Mouse (Mus musculus) heart, postnatal 0 days (tissue): ENCODE data around the gene Morn4.

Source experiments
- CTCF ChIP-seq: IDR thresholded peaks from 2 replicates; pipeline ENCODE4 v1.5.1; 2016; ENCODE audit warnings: antibody characterized with exemption, control low read depth, low read depth
- EP300 ChIP-seq: IDR thresholded peaks from 2 replicates; pipeline ENCODE4 v1.6.1; 2016; ENCODE audit warnings: antibody characterized with exemption, low read depth

- TF ChIP-seq CTCF (no peak), EP300 (no peak)
Observed at GRCm38 (mm10) chr19:42126219-42126605, 40.1 kb upstream of the Morn4 start.
